Mouse (Mus musculus): ENCODE results near the gene Bcl2l2. TPM values are rescaled to one million over a fixed set of nuclear protein-coding genes. Genes with fewer than 3 reads are reported as not detected.
A peak's percentile ranks its signal among the peaks of the same experiment; 100 is the strongest.

Bcl2l2 gene
- polyA plus RNA-seq, 1 experiment, result 107 TPM

GRCm38 (mm10) chr14:54885309-54885708, 2.1 kb downstream of the Bcl2l2 start:
- DNase-seq (ENCODE audit: extremely low spot score in 1 of 2, low spot score in 1 of 2), result no peak

GRCm38 (mm10) chr14:54892200-54892599, 9.0 kb downstream of the Bcl2l2 start, which contains the start of gene Pabpn1:
TSS of gene Pabpn1 (plus strand) at chr14:54892500.
- no peak for DNase-seq (ENCODE audit: extremely low spot score in 1 of 2, low spot score in 1 of 2)

GRCm38 (mm10) chr14:54893651-54894181, 10.5 kb downstream of the Bcl2l2 start:
- peak; percentile 99 to 100 for DNase-seq (ENCODE audit: extremely low spot score in 1 of 2, low spot score in 1 of 2)

- peak in 1 of 2 experiments; percentile 40 for DNase-seq (ENCODE audit: extremely low spot score in 1 of 2, low spot score in 1 of 2)
Measured at GRCm38 (mm10) chr14:54894296-54895151, 11.3 kb downstream of the Bcl2l2 start.

GRCm38 (mm10) chr14:54897445-54897844, 14.3 kb downstream of the Bcl2l2 start:
- DNase-seq (ENCODE audit: extremely low spot score in 1 of 2, low spot score in 1 of 2), result no peak

GRCm38 (mm10) chr14:54900383-54900782, 17.2 kb downstream of the Bcl2l2 start:
- DNase-seq (ENCODE audit: extremely low spot score in 1 of 2, low spot score in 1 of 2), result peak; percentile 79 to 94

GRCm38 (mm10) chr14:54903641-54904040, 20.5 kb downstream of the Bcl2l2 start:
- no peak for DNase-seq (ENCODE audit: extremely low spot score in 1 of 2, low spot score in 1 of 2)

- no peak for DNase-seq (ENCODE audit: extremely low spot score in 1 of 2, low spot score in 1 of 2)
Measured at GRCm38 (mm10) chr14:54908682-54909081, 25.5 kb downstream of the Bcl2l2 start.

- no peak for DNase-seq (ENCODE audit: extremely low spot score in 1 of 2, low spot score in 1 of 2)
Measured at GRCm38 (mm10) chr14:54912109-54912850, 29.1 kb downstream of the Bcl2l2 start.

- peak; percentile 61 to 88 for DNase-seq (ENCODE audit: extremely low spot score in 1 of 2, low spot score in 1 of 2)
Measured at GRCm38 (mm10) chr14:54912886-54913285, 29.7 kb downstream of the Bcl2l2 start, which contains the start of gene Slc22a17. TSS of gene Slc22a17 (minus strand) at chr14:54913132.

- no peak for DNase-seq (ENCODE audit: extremely low spot score in 1 of 2, low spot score in 1 of 2)
Measured at GRCm38 (mm10) chr14:54913343-54913742, 30.2 kb downstream of the Bcl2l2 start.

- no peak for DNase-seq (ENCODE audit: extremely low spot score in 1 of 2, low spot score in 1 of 2)
Measured at GRCm38 (mm10) chr14:54920076-54920685, 37.0 kb downstream of the Bcl2l2 start.

GRCm38 (mm10) chr14:54924641-54925348, 41.6 kb downstream of the Bcl2l2 start:
- DNase-seq (ENCODE audit: extremely low spot score in 1 of 2, low spot score in 1 of 2), result no peak

GRCm38 (mm10) chr14:54925349-54926342, 42.5 kb downstream of the Bcl2l2 start, which contains the start of gene Efs:
TSS of gene Efs (minus strand) at chr14:54926126.
- no peak for DNase-seq (ENCODE audit: extremely low spot score in 1 of 2, low spot score in 1 of 2)

- DNase-seq (ENCODE audit: extremely low spot score in 1 of 2, low spot score in 1 of 2), result no peak
Measured at GRCm38 (mm10) chr14:54926401-54927158, 43.4 kb downstream of the Bcl2l2 start.

GRCm38 (mm10) chr14:54927296-54927695, 44.1 kb downstream of the Bcl2l2 start:
- DNase-seq (ENCODE audit: extremely low spot score in 1 of 2, low spot score in 1 of 2), result no peak

- DNase-seq (ENCODE audit: extremely low spot score in 1 of 2, low spot score in 1 of 2), result no peak
Measured at GRCm38 (mm10) chr14:54929801-54930200, 46.6 kb downstream of the Bcl2l2 start.

GRCm38 (mm10) chr14:54930431-54930830, 47.3 kb downstream of the Bcl2l2 start:
- no peak for DNase-seq (ENCODE audit: extremely low spot score in 1 of 2, low spot score in 1 of 2)

Data from frontal cortex, adult 2 months (tissue).